In genomic region chr9:124071506-124071905, GRCm38 (mm10) we compare ENCODE assay signal across 28 mouse cellular contexts. TPM values are rescaled to one million over a fixed set of nuclear protein-coding genes. Genes with fewer than 3 reads are reported as not detected.
DNase-seq lines count a peak whose midpoint lies in the region; ATAC-seq and TF ChIP-seq lines count a peak whose summit lies in the region.
"Had no signal": no experiment of that assay in that cellular context is flagged by ENCODE, and none has a peak within 500 bp of the region (broad histone marks: within the 10 kb centered on the region; RNA-seq: fewer than 3 reads in every experiment).

No protein-coding gene starts in this region.

- no peak for TF ChIP-seq CTCF in liver, postnatal 0 days (IDR thresholded peaks at IDR 0.05; ENCODE audit: low read depth)

- peak; percentile 44; the same call in 1 of the 2 replicates for ATAC-seq in liver, postnatal 0 days
- no peak for ATAC-seq in liver, embryonic 12.5 days
- peak; percentile 76 for ATAC-seq in granulocyte monocyte progenitor cell, adult 5-6 weeks (replicated peaks; ENCODE audit: poor library complexity, severe bottlenecking)
- ATAC-seq: activated CD4-positive, CD25-positive, alpha-beta regulatory T cell, adult 4 months; intestine, embryonic 16.5 days; Patski had no signal

- WGBS in liver, postnatal 0 days (ENCODE audit: insufficient replicate concordance): 79% methylated on average over 1 of the region's 1 CpGs
- WGBS in liver, embryonic 12.5 days (ENCODE audit: insufficient replicate concordance): 68% methylated on average over 1 of the region's 1 CpGs

- peak; percentile 13 to 34 for DNase-seq in heart, adult 9 months (ENCODE audit: low spot score in 2 of 2)
- DNase-seq in heart, postnatal 4 days: no peak
- DNase-seq in liver, postnatal 0 days: no peak
- DNase-seq in skeletal muscle tissue, adult 2 months (ENCODE audit: low read depth, low spot score): peak; percentile 27
- DNase-seq in retina, postnatal 1 day: no peak
- DNase-seq in thymus, postnatal 4 days: no peak
- DNase-seq: adrenal gland, postnatal 10 days; cerebellum, adult 8-10 months; heart, postnatal 36 days; kidney, postnatal 10 days had no signal

- no peak overlapping the region for H3K9ac ChIP-seq in liver, postnatal 0 days (replicated peaks)
- no peak overlapping the region for H3K9ac ChIP-seq in liver, embryonic 12.5 days
- H3K9ac ChIP-seq: heart, embryonic 13.5 days; hindbrain, embryonic 15.5 days; liver, embryonic 15.5 days; stomach, embryonic 15.5 days had no signal

- no peaks in the 10 kb centered on the region for H3K36me3 ChIP-seq in liver, postnatal 0 days (replicated peaks; ENCODE audit: insufficient read depth, low read length)
- no peaks in the 10 kb centered on the region for H3K36me3 ChIP-seq in liver, embryonic 12.5 days
- H3K36me3 ChIP-seq: embryonic facial prominence, embryonic 10.5 days; heart, embryonic 13.5 days; hindbrain, embryonic 15.5 days; liver, embryonic 15.5 days; midbrain, embryonic 10.5 days; stomach, embryonic 15.5 days had no signal

- no peaks in the 10 kb centered on the region for H3K27me3 ChIP-seq in liver, postnatal 0 days (ENCODE audit: insufficient read depth, low read length)
- no peaks in the 10 kb centered on the region for H3K27me3 ChIP-seq in liver, embryonic 12.5 days (replicated peaks)
- H3K27me3 ChIP-seq: heart, embryonic 13.5 days; hindbrain, embryonic 15.5 days; liver, embryonic 15.5 days; Patski; stomach, embryonic 15.5 days had no signal

- no peak for TF ChIP-seq EP300 in liver, postnatal 0 days (IDR thresholded peaks at IDR 0.05; ENCODE audit: low read depth)

- H3K4me1 ChIP-seq in liver, postnatal 0 days (ENCODE audit: insufficient read depth): peaks cover 8% of the 10 kb centered on the region; the same call in 1 of the 2 replicates
- peaks cover 4% of the 10 kb centered on the region for H3K4me1 ChIP-seq in liver, embryonic 12.5 days
- H3K4me1 ChIP-seq: embryonic facial prominence, embryonic 10.5 days; heart, embryonic 13.5 days; hindbrain, embryonic 15.5 days; liver, embryonic 15.5 days; midbrain, embryonic 10.5 days; stomach, embryonic 15.5 days had no signal

- no peak overlapping the region for H3K4me3 ChIP-seq in liver, postnatal 0 days (ENCODE audit: low read depth, low read length)
- no peak overlapping the region for H3K4me3 ChIP-seq in liver, embryonic 12.5 days
- H3K4me3 ChIP-seq: embryonic facial prominence, embryonic 10.5 days; heart, embryonic 13.5 days; hindbrain, embryonic 15.5 days; liver, embryonic 15.5 days; midbrain, embryonic 10.5 days; stomach, embryonic 15.5 days had no signal

- no peak overlapping the region for H3K27ac ChIP-seq in liver, postnatal 0 days (ENCODE audit: low read depth)
- no peak overlapping the region for H3K27ac ChIP-seq in liver, embryonic 12.5 days
- H3K27ac ChIP-seq: embryonic facial prominence, embryonic 10.5 days; heart, embryonic 13.5 days; hindbrain, embryonic 15.5 days; liver, embryonic 15.5 days; midbrain, embryonic 10.5 days; stomach, embryonic 15.5 days had no signal

- H3K4me2 ChIP-seq in liver, postnatal 0 days (ENCODE audit: low read depth, low read length): no peak overlapping the region
- no peak overlapping the region for H3K4me2 ChIP-seq in liver, embryonic 12.5 days
- H3K4me2 ChIP-seq: heart, embryonic 13.5 days; hindbrain, embryonic 15.5 days; liver, embryonic 15.5 days; stomach, embryonic 15.5 days had no signal

- H3K9me3 ChIP-seq in liver, postnatal 0 days (ENCODE audit: low read length): no peaks in the 10 kb centered on the region
- H3K9me3 ChIP-seq in liver, embryonic 12.5 days (replicated peaks): no peaks in the 10 kb centered on the region
- H3K9me3 ChIP-seq: embryonic facial prominence, embryonic 10.5 days; heart, embryonic 13.5 days; hindbrain, embryonic 15.5 days; liver, embryonic 15.5 days; midbrain, embryonic 10.5 days; stomach, embryonic 15.5 days had no signal

RNA-seq across cellular contexts. Expression of gene Ccr2, which starts 30.2 kb away (rescaled TPM):
- total RNA-seq in heart, postnatal 4 days (2021): under 1 TPM; 0.70 to 0.74 TPM
- 4.9 and 5.0 TPM in 2 replicates for polyA plus RNA-seq in liver, postnatal 0 days (2015; fragmentation: Nextera tagmentation; extraction: Ambion mirVana)
- 1.9 TPM in 2 replicates for polyA plus RNA-seq in liver, embryonic 12.5 days (2016; fragmentation: Nextera tagmentation; extraction: Ambion mirVana)
- 77.9 and 81.0 TPM in 2 replicates for total RNA-seq in granulocyte monocyte progenitor cell, adult 5-6 weeks (2014; fragmentation: Nextera tagmentation)
- 132 and 146 TPM in 2 replicates for total RNA-seq in granulocyte monocyte progenitor cell, adult 5-6 weeks (2017)
- total RNA-seq: ES-E14 had no signal
- polyA plus RNA-seq: Patski had no signal

RNA-seq across cellular contexts. Expression of gene Ccr3, which starts 49.7 kb away (rescaled TPM):
- not detected for total RNA-seq in heart, postnatal 4 days (2021)
- polyA plus RNA-seq in liver, postnatal 0 days (2015; fragmentation: Nextera tagmentation; extraction: Ambion mirVana): 0.40 and 0.42 TPM in 2 replicates
- 0.05 TPM in 1 of 2 replicates, not detected in the other for polyA plus RNA-seq in liver, embryonic 12.5 days (2016; fragmentation: Nextera tagmentation; extraction: Ambion mirVana)
- total RNA-seq in granulocyte monocyte progenitor cell, adult 5-6 weeks (2014; fragmentation: Nextera tagmentation): not detected in 2 replicates
- total RNA-seq in granulocyte monocyte progenitor cell, adult 5-6 weeks (2017): 0.36 and 0.73 TPM in 2 replicates
- total RNA-seq: common myeloid progenitor, adult 5-6 weeks; ES-E14; gastrocnemius, adult 18-20 months; heart, postnatal 36 days; layer of hippocampus, adult 8-10 months; midbrain, postnatal 0 days had no signal
- polyA plus RNA-seq: embryonic facial prominence, embryonic 10.5 days; forebrain, embryonic 11.5 days; hindbrain, embryonic 15.5 days; limb, embryonic 11.5 days; midbrain, embryonic 10.5 days; midbrain, postnatal 0 days; Patski had no signal

RNA-seq across cellular contexts. Expression of gene Ccr5, which starts 49.8 kb away (rescaled TPM):
- 1 to 10 TPM; 1.0 to 1.3 TPM for total RNA-seq in heart, postnatal 4 days (2021)
- 4.7 and 5.0 TPM in 2 replicates for polyA plus RNA-seq in liver, postnatal 0 days (2015; fragmentation: Nextera tagmentation; extraction: Ambion mirVana)
- 1.6 TPM in 2 replicates for polyA plus RNA-seq in liver, embryonic 12.5 days (2016; fragmentation: Nextera tagmentation; extraction: Ambion mirVana)
- 0.04 and 2.4 TPM in 2 replicates for total RNA-seq in granulocyte monocyte progenitor cell, adult 5-6 weeks (2014; fragmentation: Nextera tagmentation)
- 0.31 and 0.34 TPM in 2 replicates for total RNA-seq in granulocyte monocyte progenitor cell, adult 5-6 weeks (2017)
- total RNA-seq: ES-E14 had no signal
- polyA plus RNA-seq: Patski had no signal

Comparison
In these comparisons a context has a peak if more than half of its experiments do, and no peak if none do; other contexts are left out.
1. DNase-seq: peak in heart, adult 9 months (2 of 2) and skeletal muscle tissue, adult 2 months (single experiment); none in heart, postnatal 4 days (single experiment), liver, postnatal 0 days (single experiment), retina, postnatal 1 day (single experiment) and thymus, postnatal 4 days (single experiment).
2. RNA of gene Ccr2, which starts 30.2 kb away (total RNA-seq): 77.9 to 146 TPM in granulocyte monocyte progenitor cell, adult 5-6 weeks; 0.70 to 0.74 TPM in heart, postnatal 4 days; every median in the first group is over 10 times any median in the second.